Mouse (Mus musculus) liver, embryonic 11.5 days (tissue): Measurements from ENCODE around the gene Cybrd1. TPM values are rescaled to one million over a fixed set of nuclear protein-coding genes. Genes with fewer than 3 reads are reported as not detected.
A peak's percentile ranks its signal among the peaks of the same experiment; 100 is the strongest.

Experiments
- ATAC-seq: fragments of 200-750 bp; cut with Nextera tagmentation; replicated peaks from 2 replicates; pipeline ENCODE4 v1.8.0; 2017; ENCODE audit warnings: moderate number of reproducible peaks, mild to moderate bottlenecking, moderate TSS enrichment, moderate library complexity; ENCODE audit not compliant: low FRiP score
- DNase-seq: peaks from one replicate; pipeline ENCODE4 v3.0.0-alpha.2; 2017; ENCODE audit warnings: low spot score
- H3K27ac ChIP-seq: fragments of 300-500 bp; sonication (generic); 2 replicates; pipeline ENCODE4 v1.5.1; 2014; ENCODE audit warnings: mild to moderate bottlenecking, low read depth, low read length, control low read depth
- H3K27me3 ChIP-seq: fragments of 300-500 bp; sonication (generic); replicated peaks from 2 replicates; pipeline ENCODE4 v1.6.1; 2014; ENCODE audit warnings: low read length, mixed read lengths; ENCODE audit not compliant: control insufficient read depth, insufficient read depth
- H3K36me3 ChIP-seq: fragments of 300-500 bp; sonication (generic); 2 replicates; pipeline ENCODE4 v1.6.1; 2014; ENCODE audit warnings: mild to moderate bottlenecking, low read length, moderate library complexity, mixed read lengths; ENCODE audit not compliant: control insufficient read depth, insufficient read depth
- H3K4me1 ChIP-seq: fragments of 300-500 bp; sonication (generic); replicated peaks from 2 replicates; pipeline ENCODE4 v1.6.1; 2014; ENCODE audit warnings: low read length, mixed read lengths; ENCODE audit not compliant: control insufficient read depth, insufficient read depth
- H3K4me2 ChIP-seq: fragments of 300-500 bp; sonication (generic); 2 replicates; pipeline ENCODE4 v1.6.1; 2014; ENCODE audit warnings: mild to moderate bottlenecking, control low read depth, moderate library complexity
- H3K4me3 ChIP-seq: fragments of 300-500 bp; sonication (generic); 2 replicates; pipeline ENCODE4 v1.5.1; 2014; ENCODE audit warnings: low read depth, low read length, control low read depth
- H3K9ac ChIP-seq: fragments of 300-500 bp; sonication (generic); 2 replicates; pipeline ENCODE4 v1.6.1; 2014; ENCODE audit warnings: low read depth, low read length, control low read depth
- H3K9me3 ChIP-seq: fragments of 300-500 bp; sonication (generic); 2 replicates; pipeline ENCODE4 v1.6.1; 2016; ENCODE audit warnings: low read length, inconsistent platforms, mixed read lengths; ENCODE audit not compliant: control insufficient read depth
- WGBS: fragments of 180-500 bp; shearing (Covaris S2); extraction: QIAGEN DNeasy Blood & Tissue Kit; methylation state at CpG from one replicate; pipeline ENCODE4 v1.1.7; 2014; 5-methylcytosine and 5-hydroxymethylcytosine counted together
- polyA plus RNA-seq: library from polyadenylated mRNA; unstranded; fragments of >200 nt; fragmentation: Nextera tagmentation; extraction: Ambion mirVana; gene quantifications from 2 replicates; pipeline ENCODE4 v1.2.1, GENCODE M21; 2014

Gene Cybrd1
- polyA plus RNA-seq, 1 experiment from 2014 or later = 0.84 TPM

DNA sequence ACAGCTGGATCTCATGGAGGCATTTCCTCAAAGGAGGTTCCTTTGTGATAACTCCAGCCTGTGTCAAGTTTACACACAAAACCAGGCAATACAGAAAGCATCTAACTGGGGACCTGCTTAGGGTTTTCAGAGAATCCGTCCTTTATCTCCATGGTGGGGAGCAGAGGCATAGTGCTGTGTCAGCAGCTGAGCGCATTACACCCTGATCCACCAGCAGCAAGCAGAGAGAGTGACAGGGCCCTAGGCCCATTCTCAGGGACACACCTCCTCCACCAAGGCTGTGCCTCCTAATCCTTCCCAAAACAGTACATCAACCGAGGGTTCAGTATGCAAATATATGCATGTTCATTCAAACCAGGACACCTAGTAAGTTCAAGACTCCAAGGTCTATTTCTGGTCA lies 55.3 kb downstream of the Cybrd1 start:
- Histone ChIP-seq H3K4me1 (peaks cover 5% of the 10 kb centered on the region; the same call in 1 of the 2 replicates), H3K4me2 (no peak overlapping the region), H3K27ac (no peak overlapping the region), H3K36me3 (no peaks in the 10 kb centered on the region), H3K27me3 (no peaks in the 10 kb centered on the region), H3K9ac (no peak overlapping the region), H3K4me3 (no peak overlapping the region), H3K9me3 (no peaks in the 10 kb centered on the region)
- no peak for ATAC-seq
- WGBS = 65% methylated on average over 3 of the region's 3 CpGs
- DNase-seq = no peak

DNA sequence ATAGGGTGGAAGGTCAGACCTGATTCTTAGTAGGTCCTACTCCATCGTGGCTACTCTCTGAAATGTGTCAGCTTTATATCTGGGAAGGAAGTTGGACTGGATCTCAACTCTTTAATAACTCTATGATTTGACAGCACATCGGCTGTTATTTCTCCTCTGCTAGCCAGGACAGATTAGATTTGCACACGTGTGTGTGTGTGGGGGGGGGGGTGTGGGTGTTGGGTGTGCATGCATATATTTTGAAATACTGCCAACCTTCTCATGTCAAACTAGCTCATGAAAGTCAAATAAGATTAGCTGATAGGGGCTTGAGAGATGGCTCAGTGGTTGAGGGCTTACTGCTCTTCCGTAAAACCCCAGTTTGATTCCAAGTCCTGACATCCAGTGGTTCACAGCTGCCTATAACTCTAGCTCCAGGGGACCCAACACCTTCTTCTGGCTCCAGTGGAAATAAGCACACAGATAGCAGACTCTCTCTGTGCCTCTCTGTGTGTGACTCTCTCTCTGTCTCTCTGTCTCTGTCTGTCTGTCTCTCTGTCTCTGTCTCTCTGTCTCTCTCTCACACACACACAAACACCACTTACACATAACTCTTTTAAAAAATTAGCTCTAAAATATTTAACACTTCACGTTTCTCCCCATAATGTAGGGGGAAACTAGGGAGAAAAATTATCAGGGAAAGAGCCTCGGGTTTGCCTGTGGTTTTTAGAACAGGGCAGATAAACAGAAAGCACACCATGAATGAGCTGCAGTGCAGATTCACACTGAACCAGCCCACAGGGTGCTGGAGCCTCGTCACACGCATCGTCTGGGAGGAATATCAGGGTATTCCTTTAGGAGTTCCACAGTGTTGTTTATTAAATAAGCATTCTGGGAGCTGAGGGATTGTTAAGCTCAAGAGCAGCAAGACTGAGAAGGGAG lies 58.9 kb downstream of the Cybrd1 start:
- H3K4me1 ChIP-seq = peaks cover 5% of the 10 kb centered on the region; the same call in 1 of the 2 replicates

GRCm38 (mm10) chr2:71177250-71177615 lies 59.5 kb downstream of the Cybrd1 start:
- WGBS = 55% methylated on average over 1 of the region's 1 CpGs
- Histone ChIP-seq H3K4me2 (peak overlapping the region; percentile 19; the same call in 1 of the 2 replicates), H3K4me1 (peaks cover 5% of the 10 kb centered on the region; the same call in 1 of the 2 replicates)

More for the DNA sequence above, 58.9 kb downstream of the Cybrd1 start:
- no peak for ATAC-seq
- Histone ChIP-seq H3K9ac (no peak overlapping the region), H3K27ac (no peak overlapping the region), H3K36me3 (no peaks in the 10 kb centered on the region), H3K4me3 (no peak overlapping the region), H3K9me3 (no peaks in the 10 kb centered on the region), H3K27me3 (no peaks in the 10 kb centered on the region), H3K4me2 (peak overlapping the region; percentile 19; the same call in 1 of the 2 replicates)
- 44% methylated on average over 9 of the region's 9 CpGs for WGBS
- no peak for DNase-seq

DNA sequence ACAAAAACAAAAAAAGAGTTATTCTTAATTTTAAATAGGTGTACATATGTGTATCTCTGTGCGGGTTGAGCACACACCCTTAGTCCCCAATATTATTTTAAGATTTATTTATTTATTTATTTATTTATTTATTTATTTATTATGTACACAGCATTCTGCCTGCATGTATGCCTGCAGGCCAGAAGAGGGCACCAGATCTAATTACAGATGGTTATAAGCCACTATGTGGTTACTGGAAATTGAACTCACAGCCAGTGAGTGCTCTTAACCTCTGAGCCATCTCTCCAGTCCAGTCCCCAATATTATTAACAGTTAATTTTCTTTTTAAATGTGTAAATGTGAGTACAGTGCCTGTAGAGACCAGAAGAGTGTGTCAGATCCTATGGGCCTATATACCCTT lies 60.0 kb downstream of the Cybrd1 start:
- H3K36me3 ChIP-seq = no peaks in the 10 kb centered on the region
- WGBS = 93% methylated on average over 1 of the region's 1 CpGs
- no peaks in the 10 kb centered on the region for H3K9me3 ChIP-seq
- no peak overlapping the region for H3K4me3 ChIP-seq
- H3K4me1 ChIP-seq = peaks cover 5% of the 10 kb centered on the region; the same call in 1 of the 2 replicates
- no peak for DNase-seq
- no peak overlapping the region for H3K27ac ChIP-seq
- no peak overlapping the region for H3K9ac ChIP-seq
- H3K4me2 ChIP-seq = no peak overlapping the region
- H3K27me3 ChIP-seq = no peaks in the 10 kb centered on the region
- no peak for ATAC-seq

More at GRCm38 (mm10) chr2:71177250-71177615, 59.5 kb downstream of the Cybrd1 start:
- no peak for DNase-seq
- no peak overlapping the region for H3K9ac ChIP-seq
- H3K27ac ChIP-seq = no peak overlapping the region
- ATAC-seq = no peak
- no peak overlapping the region for H3K4me3 ChIP-seq
- no peaks in the 10 kb centered on the region for H3K36me3 ChIP-seq
- no peaks in the 10 kb centered on the region for H3K27me3 ChIP-seq
- H3K9me3 ChIP-seq = no peaks in the 10 kb centered on the region

GRCm38 (mm10) chr2:71179716-71180115 lies 62.0 kb downstream of the Cybrd1 start:
- ATAC-seq = no peak
- DNase-seq = no peak
- WGBS = 79% methylated on average over 10 of the region's 10 CpGs

DNA sequence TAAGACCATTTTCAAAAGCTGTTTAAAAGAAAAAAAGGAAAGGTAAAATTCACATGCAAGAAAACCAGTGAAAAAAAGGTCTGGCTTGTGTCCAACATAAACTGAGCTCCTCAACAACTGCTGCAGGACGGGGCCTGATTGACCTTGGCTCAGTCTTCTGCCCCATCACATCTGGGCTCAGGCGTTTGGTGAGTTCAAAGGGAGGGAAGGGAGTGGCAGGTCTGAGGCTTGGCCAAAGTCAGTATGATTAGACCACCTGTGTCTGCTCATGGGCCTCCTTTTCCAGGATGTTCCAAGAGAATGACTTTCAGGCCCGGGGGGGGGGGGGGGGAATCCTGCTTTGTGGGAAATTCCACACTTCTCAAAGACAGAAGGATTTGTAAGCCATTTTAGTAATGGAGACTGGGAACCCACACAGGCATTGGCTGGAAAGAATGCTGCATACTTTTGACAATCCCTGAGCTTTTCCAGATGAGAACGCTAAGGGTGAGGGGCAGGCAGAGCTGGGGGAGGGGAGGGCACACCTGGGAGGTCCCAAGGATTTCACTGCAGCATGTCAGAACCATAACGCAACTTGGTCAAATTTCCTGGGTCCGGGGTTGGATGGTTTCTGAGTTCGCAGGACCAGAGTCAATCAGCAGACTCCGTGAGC lies 63.0 kb downstream of the Cybrd1 start:
- no peak for ATAC-seq
- no peak for DNase-seq
- WGBS = 52% methylated on average over 8 of the region's 8 CpGs

More at GRCm38 (mm10) chr2:71179716-71180115, 62.0 kb downstream of the Cybrd1 start:
- Histone ChIP-seq H3K9me3 (no peaks in the 10 kb centered on the region), H3K27me3 (no peaks in the 10 kb centered on the region), H3K9ac (no peak overlapping the region), H3K4me1 (peaks cover 5% of the 10 kb centered on the region; the same call in 1 of the 2 replicates), H3K27ac (no peak overlapping the region), H3K4me3 (no peak overlapping the region), H3K4me2 (no peak overlapping the region), H3K36me3 (no peaks in the 10 kb centered on the region)

GRCm38 (mm10) chr2:71187950-71188349 lies 70.2 kb downstream of the Cybrd1 start:
- no peak for DNase-seq
- H3K36me3 ChIP-seq = no peaks in the 10 kb centered on the region
- no peaks in the 10 kb centered on the region for H3K4me1 ChIP-seq
- no peaks in the 10 kb centered on the region for H3K9me3 ChIP-seq
- H3K4me3 ChIP-seq = no peak overlapping the region
- H3K27me3 ChIP-seq = peaks cover 4% of the 10 kb centered on the region; the same call in 1 of the 2 replicates
- H3K27ac ChIP-seq = no peak overlapping the region
- peak; percentile 86 for ATAC-seq
- no peak overlapping the region for H3K9ac ChIP-seq
- WGBS = 61% methylated on average over 3 of the region's 3 CpGs
- no peak overlapping the region for H3K4me2 ChIP-seq

More for the DNA sequence above, 63.0 kb downstream of the Cybrd1 start:
- H3K4me1 ChIP-seq = peaks cover 5% of the 10 kb centered on the region; the same call in 1 of the 2 replicates
- no peak overlapping the region for H3K4me3 ChIP-seq
- H3K27me3 ChIP-seq = no peaks in the 10 kb centered on the region
- no peak overlapping the region for H3K4me2 ChIP-seq
- no peaks in the 10 kb centered on the region for H3K9me3 ChIP-seq
- H3K9ac ChIP-seq = no peak overlapping the region
- no peak overlapping the region for H3K27ac ChIP-seq
- H3K36me3 ChIP-seq = no peaks in the 10 kb centered on the region

GRCm38 (mm10) chr2:71188861-71189260 lies 71.1 kb downstream of the Cybrd1 start:
- DNase-seq (no peak), ATAC-seq (no peak)
- 42% methylated on average over 2 of the region's 2 CpGs for WGBS
- Histone ChIP-seq H3K9ac (no peak overlapping the region), H3K4me3 (no peak overlapping the region), H3K27me3 (peaks cover 4% of the 10 kb centered on the region; the same call in 1 of the 2 replicates), H3K27ac (no peak overlapping the region), H3K4me2 (no peak overlapping the region), H3K9me3 (no peaks in the 10 kb centered on the region), H3K4me1 (no peaks in the 10 kb centered on the region), H3K36me3 (no peaks in the 10 kb centered on the region)
